Mouse (Mus musculus) adrenal gland, adult 8-10 months (tissue): ENCODE measurements at regions not wholly inside any gene's neighbourhood (a gene's known extent, or its start where the extent isn't known, plus 50 kb on each side); places are given as distances from the start of the nearest gene placed in this dataset.

Source experiments
- DNase-seq: peaks from one replicate; pipeline ENCODE4 v3.0.0; 2022

DNA sequence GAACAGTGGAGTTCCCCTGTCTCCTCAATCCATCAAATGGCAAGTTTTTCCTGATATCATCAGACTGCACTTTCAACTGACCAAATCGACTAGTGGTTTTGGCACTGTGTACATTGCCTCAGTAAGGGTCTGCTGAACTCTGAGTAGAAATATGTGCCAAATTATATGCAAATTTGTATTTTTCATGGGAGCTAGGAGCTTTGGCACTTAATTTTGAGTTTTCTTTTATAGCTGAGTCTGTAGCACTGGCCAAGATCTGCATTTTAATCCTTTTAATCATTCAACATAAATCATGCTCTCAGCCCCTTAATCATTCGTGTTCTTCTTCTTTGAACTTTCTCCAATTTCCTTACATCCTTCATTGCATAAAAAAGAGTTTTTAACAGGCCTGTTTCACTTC lies 1678.5 kb upstream of the 5930422O12Rik start:
- no peak for DNase-seq

DNA sequence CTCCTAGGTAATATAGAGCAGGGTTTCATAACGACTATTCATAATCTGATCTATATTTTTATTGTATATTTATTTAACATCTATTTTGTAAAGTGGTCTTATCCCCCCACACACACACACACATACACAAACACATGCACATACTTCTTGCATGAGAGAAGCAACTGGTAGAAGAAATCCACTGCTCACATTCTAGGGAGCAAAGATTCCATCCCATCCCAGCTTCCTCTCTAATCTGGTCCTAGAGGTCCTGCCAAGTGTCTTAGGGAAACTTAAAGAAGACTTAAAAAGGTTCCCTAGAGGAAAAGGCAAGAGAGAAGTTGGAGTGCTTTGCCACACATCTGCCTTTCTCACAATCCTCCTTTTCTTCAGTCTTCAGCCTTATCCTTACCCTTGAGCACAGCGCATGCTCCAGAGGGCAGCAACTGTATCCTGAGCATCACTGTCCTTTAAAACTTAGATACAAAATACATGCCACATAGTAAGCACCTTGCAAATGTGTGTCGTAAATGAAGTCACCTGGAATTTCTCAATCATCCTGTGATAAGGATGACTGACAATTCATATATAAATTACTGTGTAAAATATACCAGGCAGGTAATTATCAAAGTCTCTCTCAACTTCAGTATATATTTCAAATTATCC lies 1677.9 kb upstream of the 5930422O12Rik start:
- no peak for DNase-seq

DNA sequence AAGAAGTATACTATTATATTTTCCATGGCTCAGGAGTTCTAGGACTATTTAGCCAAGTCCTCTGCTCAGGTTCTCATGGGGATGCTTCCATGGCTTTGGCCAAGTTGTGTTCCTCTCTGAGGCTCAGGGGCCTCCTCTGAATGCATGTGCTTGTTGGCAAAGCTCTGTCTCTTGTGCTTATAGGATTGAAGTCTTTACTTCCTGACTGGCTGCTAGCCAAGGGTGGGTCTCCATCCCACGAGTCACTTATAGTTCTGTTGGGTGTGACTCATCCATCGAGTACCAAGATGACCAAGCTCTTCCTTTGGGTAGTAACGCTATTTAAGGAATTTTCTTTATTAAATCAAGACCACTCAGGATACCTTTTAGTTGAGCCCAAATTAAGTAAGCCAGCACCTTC lies 1672.8 kb upstream of the 5930422O12Rik start:
- DNase-seq: no peak

DNA sequence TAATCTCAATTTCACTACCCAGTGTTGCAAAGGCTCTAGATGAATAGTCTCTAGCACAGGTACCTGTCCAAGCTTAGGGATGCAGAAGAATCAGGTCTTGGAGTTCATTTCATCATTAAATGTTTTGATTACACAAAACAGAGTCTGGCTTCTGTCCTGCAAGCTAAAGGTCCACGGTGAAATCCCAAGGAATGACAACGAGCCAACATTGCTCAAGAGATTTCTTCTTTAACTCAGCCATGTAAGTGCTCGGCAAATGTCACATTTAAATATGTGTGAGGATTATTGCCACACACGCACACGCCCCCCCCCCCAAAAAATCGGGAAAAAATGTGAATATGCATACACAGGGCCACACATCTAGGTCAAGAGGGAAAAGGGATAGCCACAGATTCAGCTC lies 1666.4 kb upstream of the 5930422O12Rik start:
- DNase-seq: no peak
